ENCODE assay signal across 28 mouse cellular contexts in the genomic region with DNA sequence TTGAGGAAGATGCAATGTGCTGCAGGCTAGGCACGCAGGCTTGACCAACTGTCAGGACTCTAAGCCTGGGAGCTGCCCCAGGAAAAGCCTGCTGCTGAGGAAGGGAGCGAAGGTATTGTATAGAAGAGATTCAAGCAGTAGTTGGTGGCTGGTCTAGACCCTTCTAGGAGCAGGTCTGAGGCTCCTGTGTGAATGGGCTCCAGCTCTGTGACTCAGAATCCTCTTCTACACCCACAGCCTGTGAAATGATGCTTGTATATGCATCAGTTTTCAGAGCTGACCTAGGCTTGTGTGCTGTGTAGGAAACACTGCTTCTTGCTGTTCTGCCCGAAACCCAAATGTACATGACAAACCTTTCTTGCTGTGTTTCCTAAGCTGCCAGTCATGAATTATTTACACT.
DNase-seq lines count a peak whose midpoint lies in the region; ATAC-seq and TF ChIP-seq lines count a peak whose summit lies in the region.
"Had no signal": no experiment of that assay in that cellular context is flagged by ENCODE, and none has a peak within 500 bp of the region (broad histone marks: within the 10 kb centered on the region; RNA-seq: fewer than 3 reads in every experiment).

No protein-coding gene starts in this region.

- H3K27ac ChIP-seq in heart, adult 2 months, result no peak overlapping the region
- peak overlapping the region; percentile 21; the same call in 1 of the 2 replicates for H3K27ac ChIP-seq in midbrain, embryonic 13.5 days
- H3K27ac ChIP-seq in midbrain, embryonic 14.5 days (replicated peaks; ENCODE audit: low read depth, low read length), result no peak overlapping the region
- H3K27ac ChIP-seq: embryonic facial prominence, embryonic 12.5 days; embryonic facial prominence, embryonic 15.5 days; heart, embryonic 15.5 days; hindbrain, embryonic 15.5 days had no signal

- WGBS in heart, adult 2 months, result 89% methylated on average over 3 of the region's 3 CpGs
- 81% methylated on average over 3 of the region's 3 CpGs for WGBS in midbrain, embryonic 13.5 days
- WGBS in midbrain, embryonic 14.5 days, result 73% methylated on average over 3 of the region's 3 CpGs

- intact Hi-C loops in heart, adult 2 months (cut with DNase I), result no loop called here

- no peak for TF ChIP-seq EP300 in heart, adult 2 months (IDR thresholded peaks at IDR 0.05; ENCODE audit: insufficient read depth, low read depth, low read length)

- no peak for DNase-seq in frontal cortex, postnatal 10 days (ENCODE audit: low spot score in 2 of 2)
- peak; percentile 66 for DNase-seq in heart, adult 11 months
- DNase-seq in heart, adult 2 months, result no peak
- DNase-seq in midbrain, embryonic 14.5 days, result no peak
- DNase-seq in brain, adult 2 months (ENCODE audit: low read depth, low spot score), result peak; percentile 74
- DNase-seq: adrenal gland, postnatal 10 days; adrenal gland, postnatal 36 days; B cell, adult 2 months; cerebellum, adult 11 months; cerebellum, adult 2 months; cerebellum, adult 9-11 months; gastrocnemius, postnatal 10 days; gastrocnemius, postnatal 36 days; heart, postnatal 10 days; heart, postnatal 36 days had no signal

- no peaks in the 10 kb centered on the region for H3K9me3 ChIP-seq in midbrain, embryonic 13.5 days
- no peaks in the 10 kb centered on the region for H3K9me3 ChIP-seq in midbrain, embryonic 14.5 days (ENCODE audit: control insufficient read depth, low read length)
- H3K9me3 ChIP-seq: embryonic facial prominence, embryonic 12.5 days; embryonic facial prominence, embryonic 15.5 days; G1E; heart, embryonic 12.5 days; heart, embryonic 15.5 days; hindbrain, embryonic 10.5 days; hindbrain, embryonic 15.5 days had no signal

- TF ChIP-seq POLR2A in heart, adult 2 months (IDR thresholded peaks at IDR 0.05; ENCODE audit: insufficient read depth, low read depth, low read length), result no peak

- no peak overlapping the region for H3K9ac ChIP-seq in heart, adult 2 months (ENCODE audit: low read depth, low read length)
- no peak overlapping the region for H3K9ac ChIP-seq in midbrain, embryonic 13.5 days (replicated peaks)
- H3K9ac ChIP-seq in midbrain, embryonic 14.5 days (replicated peaks; ENCODE audit: low read length), result no peak overlapping the region
- H3K9ac ChIP-seq: embryonic facial prominence, embryonic 12.5 days; embryonic facial prominence, embryonic 15.5 days; heart, embryonic 12.5 days; heart, embryonic 15.5 days; hindbrain, embryonic 15.5 days had no signal

- H3K79me2 ChIP-seq in heart, adult 2 months (replicated peaks; ENCODE audit: control insufficient read depth, insufficient read depth, low read length), result no peaks in the 10 kb centered on the region

- no peak for TF ChIP-seq CTCF in heart, adult 2 months (IDR thresholded peaks at IDR 0.05)

- H3K4me2 ChIP-seq in midbrain, embryonic 13.5 days (replicated peaks), result no peak overlapping the region
- H3K4me2 ChIP-seq in midbrain, embryonic 14.5 days (ENCODE audit: low read length), result no peak overlapping the region
- H3K4me2 ChIP-seq: embryonic facial prominence, embryonic 12.5 days; embryonic facial prominence, embryonic 15.5 days; heart, embryonic 12.5 days; heart, embryonic 15.5 days; hindbrain, embryonic 15.5 days had no signal

- no peaks in the 10 kb centered on the region for H3K4me1 ChIP-seq in heart, adult 2 months (ENCODE audit: control insufficient read depth, insufficient read depth, low read length)
- peaks cover 41% of the 10 kb centered on the region for H3K4me1 ChIP-seq in midbrain, embryonic 13.5 days (replicated peaks)
- peaks cover 35% of the 10 kb centered on the region for H3K4me1 ChIP-seq in midbrain, embryonic 14.5 days (ENCODE audit: control insufficient read depth, insufficient read depth, low read length)

- H3K4me3 ChIP-seq in heart, adult 2 months, result no peak overlapping the region
- H3K4me3 ChIP-seq in midbrain, embryonic 13.5 days (replicated peaks), result no peak overlapping the region
- H3K4me3 ChIP-seq in midbrain, embryonic 14.5 days (replicated peaks; ENCODE audit: low read depth, low read length), result no peak overlapping the region
- H3K4me3 ChIP-seq: embryonic facial prominence, embryonic 12.5 days; embryonic facial prominence, embryonic 15.5 days; heart, embryonic 12.5 days; heart, embryonic 15.5 days; hindbrain, embryonic 10.5 days; hindbrain, embryonic 15.5 days had no signal

- peak; percentile 81 for ATAC-seq in frontal cortex, adult (ENCODE audit: low TSS enrichment)
- no peak for ATAC-seq in midbrain, embryonic 13.5 days
- ATAC-seq in midbrain, embryonic 14.5 days (ENCODE audit: low FRiP score, low TSS enrichment), result no peak
- ATAC-seq: forebrain, embryonic 16.5 days; intestine, postnatal 0 days; Patski had no signal

- no peaks in the 10 kb centered on the region for H3K27me3 ChIP-seq in heart, adult 2 months (ENCODE audit: control insufficient read depth, insufficient read depth, low read length)
- no peaks in the 10 kb centered on the region for H3K27me3 ChIP-seq in midbrain, embryonic 13.5 days
- H3K27me3 ChIP-seq in midbrain, embryonic 14.5 days (ENCODE audit: control insufficient read depth, insufficient read depth, low read length), result no peaks in the 10 kb centered on the region
- H3K27me3 ChIP-seq: CH12.LX; embryonic facial prominence, embryonic 12.5 days; embryonic facial prominence, embryonic 15.5 days; heart, embryonic 12.5 days; heart, embryonic 15.5 days; hindbrain, embryonic 15.5 days; Patski had no signal

- H3K36me3 ChIP-seq in heart, adult 2 months (ENCODE audit: control insufficient read depth, insufficient read depth, low read length), result no peaks in the 10 kb centered on the region
- peaks cover 41% of the 10 kb centered on the region for H3K36me3 ChIP-seq in midbrain, embryonic 13.5 days
- peaks cover 45% of the 10 kb centered on the region for H3K36me3 ChIP-seq in midbrain, embryonic 14.5 days (ENCODE audit: control insufficient read depth, insufficient read depth, low read length)
- H3K36me3 ChIP-seq: embryonic facial prominence, embryonic 15.5 days; G1E; heart, embryonic 12.5 days; heart, embryonic 15.5 days had no signal

Comparison
In these comparisons a context has a peak if more than half of its experiments do, and no peak if none do; other contexts are left out.
1. DNase-seq: peak in heart, adult 11 months (single experiment) and brain, adult 2 months (single experiment); none in frontal cortex, postnatal 10 days (0 of 2), heart, adult 2 months (0 of 2) and midbrain, embryonic 14.5 days (single experiment).